Mouse (Mus musculus): ENCODE results near the gene Atxn7. TPM values are rescaled to one million over a fixed set of nuclear protein-coding genes. Genes with fewer than 3 reads are reported as not detected.
A peak's percentile ranks its signal among the peaks of the same experiment; 100 is the strongest.
"Not testable (repeated sequence)": the region's sequence is repeated elsewhere in the genome, so short reads cannot be mapped to it uniquely, and the experiment has no call there.

Atxn7 gene
- polyA plus RNA-seq, 1 experiment, result 23.7 TPM

DNA sequence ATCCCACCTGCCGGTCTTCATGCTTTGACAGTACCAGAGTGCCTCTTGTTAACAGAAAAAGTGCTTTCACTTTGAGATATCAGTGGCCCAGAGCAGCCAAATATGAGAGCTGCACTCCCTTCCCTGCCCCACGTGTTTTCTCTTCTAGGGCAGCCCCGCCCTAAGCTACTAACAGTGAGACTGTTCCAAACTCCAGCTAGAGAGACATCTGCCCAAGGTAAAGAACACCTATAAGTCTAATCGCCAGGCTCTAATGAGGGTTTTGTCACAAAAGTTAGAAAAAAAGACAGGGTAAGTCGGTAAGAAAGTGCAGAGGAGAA is 27.2 kb upstream of the Atxn7 start:
- no peak for DNase-seq
- Histone ChIP-seq H3K4me1 (ENCODE audit: control insufficient read depth, insufficient read depth, low read length) (no peaks in the 10 kb centered on the region), H3K27me3 (replicated peaks; ENCODE audit: control insufficient read depth, insufficient read depth, low read length) (no peaks in the 10 kb centered on the region), H3K4me3 (ENCODE audit: insufficient read depth, low read depth, low read length) (peak overlapping the region; percentile 28; the same call in 1 of the 2 replicates), H3K27ac (ENCODE audit: insufficient read depth, low read depth, low read length) (no peak overlapping the region), H3K36me3 (ENCODE audit: control insufficient read depth, insufficient read depth, low read length) (no peaks in the 10 kb centered on the region)
- 48% methylated on average over 5 of the region's 5 CpGs for WGBS
- TF ChIP-seq POLR2A (IDR thresholded peaks at IDR 0.05; ENCODE audit: low read depth, low read length) (no peak), CTCF (conservative IDR thresholded peaks at IDR 0.05; ENCODE audit: insufficient read depth, insufficient read length, low read depth, low read length) (no peak)

DNA sequence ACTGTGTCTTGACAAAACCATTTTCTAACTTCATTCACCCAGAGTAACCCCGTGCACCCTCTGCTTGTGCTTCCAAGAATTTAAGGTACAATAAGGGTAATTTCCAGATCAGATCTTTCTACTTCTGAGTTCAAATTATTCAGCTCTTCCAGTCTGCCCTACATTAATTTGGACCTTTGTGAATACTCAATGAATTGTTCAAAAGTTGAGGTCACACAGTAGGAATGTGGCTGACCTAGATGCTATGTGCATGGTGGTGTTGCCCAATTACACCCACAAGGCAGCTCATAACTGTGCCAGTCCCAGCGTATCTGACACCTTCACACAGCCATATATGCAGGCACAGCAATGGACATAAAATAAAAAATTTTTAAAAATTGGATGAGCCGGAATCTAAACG is 16.6 kb upstream of the Atxn7 start:
- Histone ChIP-seq H3K27ac (ENCODE audit: insufficient read depth, low read depth, low read length) (no peak overlapping the region), H3K36me3 (ENCODE audit: control insufficient read depth, insufficient read depth, low read length) (peaks cover 2% of the 10 kb centered on the region; the same call in 1 of the 2 replicates), H3K27me3 (replicated peaks; ENCODE audit: control insufficient read depth, insufficient read depth, low read length) (no peaks in the 10 kb centered on the region), H3K4me3 (ENCODE audit: insufficient read depth, low read depth, low read length) (no peak overlapping the region), H3K4me1 (ENCODE audit: control insufficient read depth, insufficient read depth, low read length) (no peaks in the 10 kb centered on the region)
- TF ChIP-seq CTCF (conservative IDR thresholded peaks at IDR 0.05; ENCODE audit: insufficient read depth, insufficient read length, low read depth, low read length) (no peak), POLR2A (IDR thresholded peaks at IDR 0.05; ENCODE audit: low read depth, low read length) (no peak)
- no peak for DNase-seq
- WGBS, result 86% methylated on average over 4 of the region's 4 CpGs

GRCm38 (mm10) chr14:13948345-13948744 is 12.9 kb upstream of the Atxn7 start:
- H3K27me3 ChIP-seq (replicated peaks; ENCODE audit: control insufficient read depth, insufficient read depth, low read length), result no peaks in the 10 kb centered on the region
- no peak for DNase-seq
- WGBS, result 94% methylated on average over 7 of the region's 7 CpGs
- H3K36me3 ChIP-seq (ENCODE audit: control insufficient read depth, insufficient read depth, low read length), result peaks cover 8% of the 10 kb centered on the region
- no peak for TF ChIP-seq POLR2A (IDR thresholded peaks at IDR 0.05; ENCODE audit: low read depth, low read length)
- no peak for TF ChIP-seq CTCF (conservative IDR thresholded peaks at IDR 0.05; ENCODE audit: insufficient read depth, insufficient read length, low read depth, low read length)
- H3K4me3 ChIP-seq (ENCODE audit: insufficient read depth, low read depth, low read length), result no peak overlapping the region
- no peaks in the 10 kb centered on the region for H3K4me1 ChIP-seq (ENCODE audit: control insufficient read depth, insufficient read depth, low read length)
- H3K27ac ChIP-seq (ENCODE audit: insufficient read depth, low read depth, low read length), result no peak overlapping the region

- Histone ChIP-seq H3K4me1 (ENCODE audit: control insufficient read depth, insufficient read depth, low read length) (no peaks in the 10 kb centered on the region), H3K36me3 (ENCODE audit: control insufficient read depth, insufficient read depth, low read length) (peaks cover 8% of the 10 kb centered on the region), H3K27me3 (replicated peaks; ENCODE audit: control insufficient read depth, insufficient read depth, low read length) (no peaks in the 10 kb centered on the region), H3K27ac (ENCODE audit: insufficient read depth, low read depth, low read length) (no peak overlapping the region), H3K4me3 (ENCODE audit: insufficient read depth, low read depth, low read length) (no peak overlapping the region)
- TF ChIP-seq POLR2A (IDR thresholded peaks at IDR 0.05; ENCODE audit: low read depth, low read length) (no peak), CTCF (conservative IDR thresholded peaks at IDR 0.05; ENCODE audit: insufficient read depth, insufficient read length, low read depth, low read length) (peak; percentile 62)
- peak; percentile 21 for DNase-seq
Measured at GRCm38 (mm10) chr14:13950401-13950800, 10.8 kb upstream of the Atxn7 start.

- WGBS, result 96% methylated on average over 3 of the region's 3 CpGs
- not testable (repeated sequence) for H3K36me3 ChIP-seq (ENCODE audit: control insufficient read depth, insufficient read depth, low read length); DNase-seq; H3K4me3 ChIP-seq (ENCODE audit: insufficient read depth, low read depth, low read length); H3K27ac ChIP-seq (ENCODE audit: insufficient read depth, low read depth, low read length); H3K27me3 ChIP-seq (replicated peaks; ENCODE audit: control insufficient read depth, insufficient read depth, low read length); H3K4me1 ChIP-seq (ENCODE audit: control insufficient read depth, insufficient read depth, low read length)
Measured at GRCm38 (mm10) chr14:13952151-13952550, 9.1 kb upstream of the Atxn7 start.

DNA sequence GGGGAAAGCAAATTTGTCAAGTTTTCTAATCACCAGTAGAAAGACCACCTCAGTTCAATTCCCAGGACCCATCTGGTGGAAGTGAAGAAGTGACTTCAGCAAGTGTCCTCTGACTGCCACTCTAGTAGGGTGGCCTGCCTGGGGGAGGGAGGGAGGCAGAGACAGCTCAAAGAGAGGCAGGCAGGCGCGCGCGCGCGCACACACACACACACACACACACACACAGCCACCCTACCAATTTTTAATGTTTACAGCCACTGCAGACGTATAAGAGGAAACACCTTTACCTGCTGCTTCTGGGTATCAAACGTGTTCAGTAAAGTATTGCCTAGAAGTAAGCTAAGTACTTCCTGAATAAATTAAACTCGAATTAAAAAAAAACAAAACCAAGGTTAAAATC is 1.2 kb upstream of the Atxn7 start:
- no peaks in the 10 kb centered on the region for H3K36me3 ChIP-seq (ENCODE audit: control insufficient read depth, insufficient read depth, low read length)
- H3K27ac ChIP-seq (ENCODE audit: insufficient read depth, low read depth, low read length), result peak overlapping the region; percentile 93
- peaks cover 4% of the 10 kb centered on the region; the same call in 1 of the 2 replicates for H3K4me1 ChIP-seq (ENCODE audit: control insufficient read depth, insufficient read depth, low read length)
- no peak for TF ChIP-seq CTCF (conservative IDR thresholded peaks at IDR 0.05; ENCODE audit: insufficient read depth, insufficient read length, low read depth, low read length)
- TF ChIP-seq POLR2A (IDR thresholded peaks at IDR 0.05; ENCODE audit: low read depth, low read length), result no peak
- H3K4me3 ChIP-seq (ENCODE audit: insufficient read depth, low read depth, low read length), result peak overlapping the region; percentile 99
- peak; percentile 50 for DNase-seq
- no peaks in the 10 kb centered on the region for H3K27me3 ChIP-seq (replicated peaks; ENCODE audit: control insufficient read depth, insufficient read depth, low read length)
- under 1% methylated on average over 9 of the region's 9 CpGs for whole genome bisulfite sequencing

DNA sequence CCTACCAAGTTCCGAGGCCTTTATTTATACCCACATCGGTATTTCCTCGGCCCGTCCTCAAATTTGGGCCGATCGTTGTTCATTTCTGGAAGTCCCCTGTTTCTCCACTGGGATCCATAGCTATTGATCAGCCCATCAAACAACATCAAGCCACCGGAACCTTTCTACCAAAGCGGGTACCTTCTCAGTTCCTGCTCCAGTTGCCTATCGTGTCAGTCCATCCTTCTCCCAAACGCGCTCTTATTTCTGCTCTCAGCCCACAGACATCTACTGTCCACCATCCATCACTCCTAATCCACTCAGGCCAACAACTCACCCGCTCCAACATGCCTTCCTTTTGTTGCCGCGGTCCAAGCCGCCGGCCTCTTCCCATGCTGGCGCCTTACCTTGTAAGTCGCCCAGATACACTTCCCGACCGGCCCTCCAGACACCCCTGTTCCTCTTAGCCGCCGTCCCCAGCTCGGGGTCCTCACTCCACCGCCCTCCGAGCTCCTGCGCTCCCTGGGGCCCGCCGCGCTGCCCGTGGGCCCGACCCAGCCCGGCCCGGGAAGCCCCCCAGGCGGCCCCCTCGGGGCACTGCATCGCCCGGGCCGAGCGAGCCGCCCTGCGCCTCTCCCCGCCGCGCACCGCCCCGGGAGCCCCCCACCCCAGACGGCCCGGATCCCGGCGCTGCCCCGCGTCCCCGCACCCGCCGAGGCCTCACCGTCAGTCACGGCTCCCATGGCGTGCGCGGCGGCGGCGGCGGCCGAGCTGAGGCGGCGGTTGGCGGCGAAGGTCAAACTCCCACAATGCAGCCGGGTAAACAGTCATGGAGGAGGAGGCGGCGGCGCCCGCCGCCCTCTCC is 536 bp upstream of the Atxn7 start:
- Histone ChIP-seq H3K27me3 (replicated peaks; ENCODE audit: control insufficient read depth, insufficient read depth, low read length) (no peaks in the 10 kb centered on the region), H3K4me1 (ENCODE audit: control insufficient read depth, insufficient read depth, low read length) (peaks cover 4% of the 10 kb centered on the region; the same call in 1 of the 2 replicates), H3K4me3 (ENCODE audit: insufficient read depth, low read depth, low read length) (peak overlapping the region; percentile 99), H3K36me3 (ENCODE audit: control insufficient read depth, insufficient read depth, low read length) (no peaks in the 10 kb centered on the region), H3K27ac (ENCODE audit: insufficient read depth, low read depth, low read length) (peak overlapping the region; percentile 93)
- TF ChIP-seq CTCF (conservative IDR thresholded peaks at IDR 0.05; ENCODE audit: insufficient read depth, insufficient read length, low read depth, low read length), result no peak
- no peak for TF ChIP-seq POLR2A (IDR thresholded peaks at IDR 0.05; ENCODE audit: low read depth, low read length)
- under 1% methylated on average over 74 of the region's 75 CpGs for WGBS
- DNase-seq, result peak; percentile 71
